Mouse (Mus musculus) hindbrain, embryonic 16.5 days (tissue): ENCODE measurements around the gene Map10. TPM values are rescaled to one million over a fixed set of nuclear protein-coding genes. Genes with fewer than 3 reads are reported as not detected.

ENCODE experiments used
- ATAC-seq: fragments of 200-750 bp; cut with Nextera tagmentation; 2 replicates; pipeline ENCODE4 v1.8.0; 2017; ENCODE audit warnings: moderate TSS enrichment, moderate library complexity
- H3K27ac ChIP-seq: fragments of 300-500 bp; sonication (generic); 2 replicates; pipeline ENCODE4 v1.5.1; 2014; ENCODE audit warnings: low read depth, mild to moderate bottlenecking, control low read depth, low read length, moderate library complexity
- H3K27me3 ChIP-seq: fragments of 300-500 bp; sonication (generic); replicated peaks from 2 replicates; pipeline ENCODE4 v1.6.1; 2014; ENCODE audit warnings: low read length; ENCODE audit not compliant: control insufficient read depth, insufficient read depth
- H3K36me3 ChIP-seq: fragments of 300-500 bp; sonication (generic); 2 replicates; pipeline ENCODE4 v1.6.1; 2014; ENCODE audit warnings: mild to moderate bottlenecking, low read length, moderate library complexity, mixed read lengths; ENCODE audit not compliant: control insufficient read depth, insufficient read depth
- H3K4me1 ChIP-seq: fragments of 300-500 bp; sonication (generic); 2 replicates; pipeline ENCODE4 v1.6.1; 2014; ENCODE audit warnings: low read depth, low read length; ENCODE audit not compliant: control insufficient read depth, insufficient read depth
- H3K4me2 ChIP-seq: fragments of 300-500 bp; sonication (generic); 2 replicates; pipeline ENCODE4 v1.6.1; 2014; ENCODE audit warnings: mild to moderate bottlenecking, low read length, control low read depth, moderate library complexity
- H3K4me3 ChIP-seq: fragments of 300-500 bp; sonication (generic); 2 replicates; pipeline ENCODE4 v1.5.1; 2014; ENCODE audit warnings: mild to moderate bottlenecking, low read length, control low read depth, moderate library complexity
- H3K9ac ChIP-seq: fragments of 300-500 bp; sonication (generic); 2 replicates; pipeline ENCODE4 v1.6.1; 2014; ENCODE audit warnings: low read depth, mild to moderate bottlenecking, control low read depth, low read length, moderate library complexity
- H3K9me3 ChIP-seq: fragments of 300-500 bp; sonication (generic); 2 replicates; pipeline ENCODE4 v1.6.1; 2014; ENCODE audit warnings: mild to moderate bottlenecking, low read length, moderate library complexity; ENCODE audit not compliant: control insufficient read depth
- WGBS: fragments of 180-500 bp; shearing (Covaris S2); extraction: QIAGEN DNeasy Blood & Tissue Kit; methylation state at CpG from one replicate; pipeline ENCODE4 v1.1.7; 2014; 5-methylcytosine and 5-hydroxymethylcytosine counted together
- polyA plus RNA-seq: library from polyadenylated mRNA; unstranded; fragments of >200 nt; fragmentation: Nextera tagmentation; extraction: Ambion mirVana; gene quantifications from 2 replicates; pipeline ENCODE4 v1.2.1, GENCODE M21; 2015

Map10 gene
- polyA plus RNA-seq, 1 experiment from 2014 or later, result 6.3 TPM

GRCm38 (mm10) chr8:125645757-125646478, 23.7 kb upstream of the Map10 start:
- no peak overlapping the region for H3K27ac ChIP-seq
- H3K4me2 ChIP-seq, result no peak overlapping the region
- no peaks in the 10 kb centered on the region for H3K9me3 ChIP-seq
- H3K4me1 ChIP-seq, result no peaks in the 10 kb centered on the region
- no peak overlapping the region for H3K9ac ChIP-seq
- no peaks in the 10 kb centered on the region for H3K27me3 ChIP-seq
- H3K36me3 ChIP-seq, result no peaks in the 10 kb centered on the region
- WGBS, result 44% methylated on average over 10 of the region's 10 CpGs
- ATAC-seq, result 0 out of 2 replicates have a peak, but pooled peaks have one; percentile 30
- H3K4me3 ChIP-seq, result no peak overlapping the region

GRCm38 (mm10) chr8:125649447-125649846, 20.2 kb upstream of the Map10 start:
- H3K9me3 ChIP-seq, result no peaks in the 10 kb centered on the region
- H3K4me1 ChIP-seq, result no peaks in the 10 kb centered on the region
- H3K36me3 ChIP-seq, result no peaks in the 10 kb centered on the region
- no peak overlapping the region for H3K9ac ChIP-seq
- 79% methylated on average over 4 of the region's 4 CpGs for WGBS
- no peaks in the 10 kb centered on the region for H3K27me3 ChIP-seq
- no peak overlapping the region for H3K4me2 ChIP-seq
- no peak overlapping the region for H3K4me3 ChIP-seq
- H3K27ac ChIP-seq, result no peak overlapping the region
- ATAC-seq, result no peak

- no peaks in the 10 kb centered on the region; the same call in 1 of the 2 replicates for H3K4me1 ChIP-seq
- no peaks in the 10 kb centered on the region for H3K27me3 ChIP-seq
- no peak for ATAC-seq
- no peak overlapping the region for H3K9ac ChIP-seq
- H3K4me3 ChIP-seq, result no peak overlapping the region
- no peak overlapping the region for H3K4me2 ChIP-seq
- WGBS, result 90% methylated on average over 2 of the region's 2 CpGs
- no peaks in the 10 kb centered on the region for H3K9me3 ChIP-seq
- H3K36me3 ChIP-seq, result no peaks in the 10 kb centered on the region
- H3K27ac ChIP-seq, result no peak overlapping the region
Observed at GRCm38 (mm10) chr8:125654821-125655220, 14.8 kb upstream of the Map10 start.

- Histone ChIP-seq H3K4me3 (no peak overlapping the region), H3K9ac (no peak overlapping the region), H3K27me3 (no peaks in the 10 kb centered on the region), H3K9me3 (no peaks in the 10 kb centered on the region), H3K27ac (no peak overlapping the region), H3K4me1 (no peaks in the 10 kb centered on the region; the same call in 1 of the 2 replicates), H3K36me3 (no peaks in the 10 kb centered on the region), H3K4me2 (no peak overlapping the region)
- peak; percentile 90 for ATAC-seq
- WGBS, result 22% methylated on average over 5 of the region's 5 CpGs
Observed at GRCm38 (mm10) chr8:125658508-125658907, 11.1 kb upstream of the Map10 start.

- Histone ChIP-seq H3K27ac (no peak overlapping the region), H3K4me3 (no peak overlapping the region), H3K36me3 (no peaks in the 10 kb centered on the region), H3K9me3 (no peaks in the 10 kb centered on the region), H3K4me2 (no peak overlapping the region), H3K9ac (no peak overlapping the region), H3K4me1 (no peaks in the 10 kb centered on the region; the same call in 1 of the 2 replicates), H3K27me3 (no peaks in the 10 kb centered on the region)
- 39% methylated on average over 4 of the region's 4 CpGs for WGBS
- peak; percentile 66 for ATAC-seq
Observed at GRCm38 (mm10) chr8:125658926-125659325, 10.7 kb upstream of the Map10 start.

- Histone ChIP-seq H3K9ac (no peak overlapping the region), H3K4me3 (no peak overlapping the region), H3K36me3 (no peaks in the 10 kb centered on the region), H3K9me3 (no peaks in the 10 kb centered on the region), H3K4me2 (no peak overlapping the region), H3K27me3 (no peaks in the 10 kb centered on the region), H3K4me1 (no peaks in the 10 kb centered on the region; the same call in 1 of the 2 replicates), H3K27ac (no peak overlapping the region)
- WGBS, result 52% methylated on average over 6 of the region's 6 CpGs
- peak; percentile 59; the same call in 1 of the 2 replicates for ATAC-seq
Observed at GRCm38 (mm10) chr8:125660397-125660796, 9.2 kb upstream of the Map10 start.

GRCm38 (mm10) chr8:125661958-125662668, 7.5 kb upstream of the Map10 start:
- ATAC-seq, result no peak
- H3K9me3 ChIP-seq, result no peaks in the 10 kb centered on the region
- H3K36me3 ChIP-seq, result no peaks in the 10 kb centered on the region
- WGBS, result 89% methylated on average over 12 of the region's 13 CpGs
- no peaks in the 10 kb centered on the region; the same call in none of the 2 replicates for H3K4me1 ChIP-seq
- no peak overlapping the region for H3K9ac ChIP-seq
- H3K4me3 ChIP-seq, result no peak overlapping the region
- H3K27me3 ChIP-seq, result no peaks in the 10 kb centered on the region
- no peak overlapping the region for H3K27ac ChIP-seq
- H3K4me2 ChIP-seq, result no peak overlapping the region

GRCm38 (mm10) chr8:125662669-125663048, 7.0 kb upstream of the Map10 start:
- Histone ChIP-seq H3K36me3 (no peaks in the 10 kb centered on the region), H3K4me3 (no peak overlapping the region), H3K9me3 (no peaks in the 10 kb centered on the region), H3K27ac (no peak overlapping the region), H3K4me2 (no peak overlapping the region), H3K27me3 (no peaks in the 10 kb centered on the region), H3K9ac (no peak overlapping the region), H3K4me1 (no peaks in the 10 kb centered on the region; the same call in none of the 2 replicates)
- ATAC-seq, result no peak
- 49% methylated on average over 6 of the region's 6 CpGs for WGBS

- Histone ChIP-seq H3K9me3 (no peaks in the 10 kb centered on the region), H3K4me2 (no peak overlapping the region), H3K9ac (no peak overlapping the region), H3K27me3 (no peaks in the 10 kb centered on the region), H3K27ac (no peak overlapping the region), H3K4me3 (no peak overlapping the region), H3K36me3 (no peaks in the 10 kb centered on the region), H3K4me1 (peaks cover 4% of the 10 kb centered on the region)
- no peak for ATAC-seq
- WGBS, result 47% methylated on average over 8 of the region's 8 CpGs
Observed at GRCm38 (mm10) chr8:125665183-125665875, 4.3 kb upstream of the Map10 start.
